27 mouse cellular contexts compared by ENCODE assay signal in the genomic region with DNA sequence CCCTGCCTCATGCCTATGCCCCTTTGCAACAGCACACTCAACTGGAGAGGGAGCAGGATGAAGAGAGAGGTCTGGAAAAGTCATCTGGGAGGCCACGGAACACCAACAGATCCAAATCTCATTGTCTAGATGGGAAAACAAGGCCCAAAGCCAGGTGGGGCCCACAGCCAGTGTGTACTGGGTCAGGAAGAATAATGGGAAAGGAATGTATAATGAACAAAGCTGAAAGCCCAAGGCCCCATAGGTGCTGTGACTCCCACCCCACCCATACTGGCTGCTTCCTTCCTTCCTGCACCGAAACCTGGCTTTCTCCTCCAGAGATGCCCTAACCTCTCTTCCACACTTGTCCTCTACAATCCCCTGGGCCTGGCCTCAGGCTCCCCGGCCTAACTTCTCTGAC. TPM values are rescaled to one million over a fixed set of nuclear protein-coding genes. Genes with fewer than 3 reads are reported as not detected.
DNase-seq lines count a peak whose midpoint lies in the region; ATAC-seq and TF ChIP-seq lines count a peak whose summit lies in the region.
"Had no signal": no experiment of that assay in that cellular context is flagged by ENCODE, and none has a peak within 500 bp of the region (broad histone marks: within the 10 kb centered on the region; RNA-seq: fewer than 3 reads in every experiment).

No protein-coding gene starts in this region.

- peak; percentile 76; the same call in 1 of the 2 replicates for TF ChIP-seq EP300 in heart, postnatal 0 days (IDR thresholded peaks at IDR 0.05; ENCODE audit: low read depth)

- H3K27ac ChIP-seq in limb, embryonic 15.5 days: no peak overlapping the region
- H3K27ac ChIP-seq in limb, embryonic 10.5 days: no peak overlapping the region
- peak overlapping the region; percentile 75 for H3K27ac ChIP-seq in heart, postnatal 0 days (ENCODE audit: low read depth)
- peak overlapping the region; percentile 21; the same call in 1 of the 2 replicates for H3K27ac ChIP-seq in stomach, embryonic 14.5 days (ENCODE audit: low read length)
- no peak overlapping the region for H3K27ac ChIP-seq in kidney, embryonic 14.5 days (ENCODE audit: low read depth, low read length)
- H3K27ac ChIP-seq: forebrain, embryonic 10.5 days; hindbrain, embryonic 10.5 days; kidney, postnatal 0 days; left cerebral cortex, adult 2 months; macrophage had no signal

- no peak overlapping the region for H3K4me3 ChIP-seq in limb, embryonic 15.5 days
- no peak overlapping the region for H3K4me3 ChIP-seq in limb, embryonic 10.5 days
- no peak overlapping the region for H3K4me3 ChIP-seq in heart, postnatal 0 days (ENCODE audit: low read depth, low read length)
- H3K4me3 ChIP-seq in stomach, embryonic 14.5 days (ENCODE audit: low read depth, low read length): no peak overlapping the region
- no peak overlapping the region for H3K4me3 ChIP-seq in kidney, embryonic 14.5 days (ENCODE audit: low read length)
- H3K4me3 ChIP-seq: forebrain, embryonic 10.5 days; hindbrain, embryonic 10.5 days; left cerebral cortex, adult 2 months had no signal

- no peak overlapping the region for H3K4me2 ChIP-seq in limb, embryonic 15.5 days
- no peak overlapping the region for H3K4me2 ChIP-seq in heart, postnatal 0 days (ENCODE audit: low read depth, low read length)
- H3K4me2 ChIP-seq in stomach, embryonic 14.5 days (replicated peaks; ENCODE audit: low read depth, low read length): no peak overlapping the region
- no peak overlapping the region for H3K4me2 ChIP-seq in kidney, embryonic 14.5 days (replicated peaks; ENCODE audit: low read depth, low read length)

- H3K9me3 ChIP-seq in limb, embryonic 15.5 days: no peaks in the 10 kb centered on the region
- H3K9me3 ChIP-seq in limb, embryonic 10.5 days (replicated peaks): no peaks in the 10 kb centered on the region
- H3K9me3 ChIP-seq in heart, postnatal 0 days (replicated peaks; ENCODE audit: control insufficient read depth, low read length): no peaks in the 10 kb centered on the region
- H3K9me3 ChIP-seq in stomach, embryonic 14.5 days (ENCODE audit: control insufficient read depth, low read depth, low read length): no peaks in the 10 kb centered on the region
- no peaks in the 10 kb centered on the region for H3K9me3 ChIP-seq in kidney, embryonic 14.5 days (ENCODE audit: control insufficient read depth, low read length)
- H3K9me3 ChIP-seq: forebrain, embryonic 10.5 days; hindbrain, embryonic 10.5 days had no signal

- ATAC-seq in limb, embryonic 15.5 days (ENCODE audit: insufficient number of reproducible peaks, low FRiP score, low TSS enrichment, low read depth): 0 out of 2 replicates have a peak, but pooled peaks have one; percentile 36
- peak; percentile 74 for ATAC-seq in heart, postnatal 0 days (ENCODE audit: insufficient read depth, low read depth)
- ATAC-seq in stomach, embryonic 14.5 days (ENCODE audit: insufficient number of reproducible peaks, insufficient read depth, low FRiP score, low read depth): no peak
- no peak for ATAC-seq in kidney, embryonic 14.5 days (ENCODE audit: low FRiP score, low TSS enrichment)
- no peak for ATAC-seq in CD4-positive, CD25-positive, alpha-beta regulatory T cell, adult 4 months
- ATAC-seq: forebrain, embryonic 16.5 days; hindbrain, embryonic 16.5 days; lung, postnatal 0 days had no signal

- H3K9ac ChIP-seq in limb, embryonic 15.5 days: no peak overlapping the region
- H3K9ac ChIP-seq in heart, postnatal 0 days (replicated peaks; ENCODE audit: low read depth, low read length): no peak overlapping the region
- H3K9ac ChIP-seq in stomach, embryonic 14.5 days (replicated peaks; ENCODE audit: low read depth, low read length): no peak overlapping the region
- H3K9ac ChIP-seq in kidney, embryonic 14.5 days (ENCODE audit: low read depth, low read length): no peak overlapping the region

- no peaks in the 10 kb centered on the region for H3K27me3 ChIP-seq in limb, embryonic 15.5 days
- H3K27me3 ChIP-seq in limb, embryonic 10.5 days (ENCODE audit: low read depth, poor library complexity, severe bottlenecking): no peaks in the 10 kb centered on the region
- H3K27me3 ChIP-seq in heart, postnatal 0 days (ENCODE audit: control insufficient read depth, insufficient read depth, low read length): no peaks in the 10 kb centered on the region
- no peaks in the 10 kb centered on the region for H3K27me3 ChIP-seq in stomach, embryonic 14.5 days (ENCODE audit: control insufficient read depth, insufficient read depth, low read length)
- no peaks in the 10 kb centered on the region for H3K27me3 ChIP-seq in kidney, embryonic 14.5 days (ENCODE audit: control insufficient read depth, insufficient read depth, low read length)

- 63% methylated on average over 3 of the region's 3 CpGs for WGBS in limb, embryonic 15.5 days
- 85% methylated on average over 3 of the region's 3 CpGs for WGBS in limb, embryonic 10.5 days
- 58% methylated on average over 3 of the region's 3 CpGs for WGBS in heart, postnatal 0 days
- 77% methylated on average over 3 of the region's 3 CpGs for WGBS in stomach, embryonic 14.5 days
- WGBS in kidney, embryonic 14.5 days: 64% methylated on average over 3 of the region's 3 CpGs

- TF ChIP-seq CTCF in heart, postnatal 0 days (IDR thresholded peaks at IDR 0.05; ENCODE audit: low read depth): no peak

- peaks cover 18% of the 10 kb centered on the region for H3K36me3 ChIP-seq in limb, embryonic 15.5 days
- H3K36me3 ChIP-seq in limb, embryonic 10.5 days: peaks cover 22% of the 10 kb centered on the region
- H3K36me3 ChIP-seq in heart, postnatal 0 days (replicated peaks; ENCODE audit: control insufficient read depth, insufficient read depth, low read length): 0 out of 2 replicates have a peak, but pooled peaks cover 3% of the 10 kb centered on the region
- peaks cover 8% of the 10 kb centered on the region; the same call in 1 of the 2 replicates for H3K36me3 ChIP-seq in stomach, embryonic 14.5 days (ENCODE audit: control insufficient read depth, insufficient read depth, low read length)
- no peaks in the 10 kb centered on the region for H3K36me3 ChIP-seq in kidney, embryonic 14.5 days (ENCODE audit: control insufficient read depth, insufficient read depth, low read length)

- H3K4me1 ChIP-seq in limb, embryonic 15.5 days: no peaks in the 10 kb centered on the region
- H3K4me1 ChIP-seq in limb, embryonic 10.5 days: no peaks in the 10 kb centered on the region
- no peaks in the 10 kb centered on the region for H3K4me1 ChIP-seq in heart, postnatal 0 days (ENCODE audit: control insufficient read depth, insufficient read depth)
- H3K4me1 ChIP-seq in stomach, embryonic 14.5 days (ENCODE audit: control insufficient read depth, insufficient read depth, low read length): no peaks in the 10 kb centered on the region
- H3K4me1 ChIP-seq in kidney, embryonic 14.5 days (ENCODE audit: control insufficient read depth, insufficient read depth, low read length): 0 out of 2 replicates have a peak, but pooled peaks cover 3% of the 10 kb centered on the region

- DNase-seq in limb, embryonic 10.5 days (ENCODE audit: low spot score): no peak
- DNase-seq in gastrocnemius, postnatal 25 days: peak; percentile 66
- no peak for DNase-seq in heart, postnatal 0 days (ENCODE audit: low spot score)
- DNase-seq in cerebellum, adult 9-10 months: no peak
- DNase-seq: adrenal gland, postnatal 36 days; cerebellum, adult 11 months; cerebellum, postnatal 14 days; kidney, adult 11 months; layer of hippocampus, adult 9-11 months; right cerebral cortex, adult 18-20 months had no signal

RNA-seq across cellular contexts. Expression of a gene that starts 16.7 kb away (rescaled TPM):
- 0.24 and 0.55 TPM in 2 replicates for polyA plus RNA-seq in limb, embryonic 15.5 days (2015; fragmentation: Nextera tagmentation; extraction: Ambion mirVana)
- 0.06 and 0.24 TPM in 2 replicates for polyA plus RNA-seq in limb, embryonic 10.5 days (2016; fragmentation: Nextera tagmentation; extraction: Ambion mirVana)
- 10 to 100 TPM; 12.6 to 13.5 TPM for total RNA-seq in gastrocnemius, postnatal 25 days (2021)
- total RNA-seq in heart, postnatal 0 days (2014; rRNA removed; ENCODE audit: low replicate concordance): 8.9 and 20.6 TPM in 2 replicates
- polyA plus RNA-seq in heart, postnatal 0 days (2015; fragmentation: Nextera tagmentation; extraction: Ambion mirVana): 10.0 and 10.8 TPM in 2 replicates
- 0.22 and 0.43 TPM in 2 replicates for polyA plus RNA-seq in stomach, embryonic 14.5 days (2014; fragmentation: Nextera tagmentation; extraction: Ambion mirVana)
- polyA plus RNA-seq in kidney, embryonic 14.5 days (2014; fragmentation: Nextera tagmentation; extraction: Ambion mirVana): 0.46 and 0.53 TPM in 2 replicates
- not detected for polyA plus RNA-seq in CD4-positive, CD25-positive, alpha-beta regulatory T cell, adult 4 months (2017; shearing (Covaris generic))
- total RNA-seq: left cerebral cortex, adult 2 months; left cerebral cortex, postnatal 36 days; midbrain, postnatal 0 days had no signal
- polyA plus RNA-seq: C2C12; embryonic facial prominence, embryonic 11.5 days; forebrain, embryonic 16.5 days; hindbrain, embryonic 10.5 days; hindbrain, embryonic 16.5 days; macrophage; midbrain, postnatal 0 days; neural tube, embryonic 14.5 days had no signal

Comparison
In these comparisons a context has a peak if more than half of its experiments do, and no peak if none do; other contexts are left out.
1. ATAC-seq: peak in limb, embryonic 15.5 days (single experiment) and heart, postnatal 0 days (single experiment); none in stomach, embryonic 14.5 days (single experiment), kidney, embryonic 14.5 days (single experiment) and CD4-positive, CD25-positive, alpha-beta regulatory T cell, adult 4 months (single experiment).
2. H3K27ac ChIP-seq: peak in heart, postnatal 0 days (single experiment) and stomach, embryonic 14.5 days (single experiment); none in limb, embryonic 15.5 days (single experiment), limb, embryonic 10.5 days (single experiment) and kidney, embryonic 14.5 days (single experiment).